Mouse (Mus musculus) mammary gland, adult 2 months (tissue): ENCODE results near the gene Cnp. TPM values are rescaled to one million over a fixed set of nuclear protein-coding genes. Genes with fewer than 3 reads are reported as not detected.

Source experiments
- polyA plus RNA-seq: library from polyadenylated mRNA; depleted of rRNA; stranded (reverse); fragments of >200 nt; gene quantifications from 2 replicates; pipeline ENCODE4 v1.2.3, GENCODE M21; 2012; ENCODE audit warnings: low replicate concordance; rRNA removed

Cnp gene
- 42.6 and 64.4 TPM in 2 replicates for polyA plus RNA-seq

GRCm38 (mm10) chr11:100574708-100575483, at the start of gene Cnp:
Gene Cnp, plus strand, starts transcription at chr11:100574904.

GRCm38 (mm10) chr11:100527458-100528374, 47.0 kb upstream of the Cnp start, which contains the start of gene Acly:
Gene Acly, minus strand, starts transcription at chr11:100528000.

DNA sequence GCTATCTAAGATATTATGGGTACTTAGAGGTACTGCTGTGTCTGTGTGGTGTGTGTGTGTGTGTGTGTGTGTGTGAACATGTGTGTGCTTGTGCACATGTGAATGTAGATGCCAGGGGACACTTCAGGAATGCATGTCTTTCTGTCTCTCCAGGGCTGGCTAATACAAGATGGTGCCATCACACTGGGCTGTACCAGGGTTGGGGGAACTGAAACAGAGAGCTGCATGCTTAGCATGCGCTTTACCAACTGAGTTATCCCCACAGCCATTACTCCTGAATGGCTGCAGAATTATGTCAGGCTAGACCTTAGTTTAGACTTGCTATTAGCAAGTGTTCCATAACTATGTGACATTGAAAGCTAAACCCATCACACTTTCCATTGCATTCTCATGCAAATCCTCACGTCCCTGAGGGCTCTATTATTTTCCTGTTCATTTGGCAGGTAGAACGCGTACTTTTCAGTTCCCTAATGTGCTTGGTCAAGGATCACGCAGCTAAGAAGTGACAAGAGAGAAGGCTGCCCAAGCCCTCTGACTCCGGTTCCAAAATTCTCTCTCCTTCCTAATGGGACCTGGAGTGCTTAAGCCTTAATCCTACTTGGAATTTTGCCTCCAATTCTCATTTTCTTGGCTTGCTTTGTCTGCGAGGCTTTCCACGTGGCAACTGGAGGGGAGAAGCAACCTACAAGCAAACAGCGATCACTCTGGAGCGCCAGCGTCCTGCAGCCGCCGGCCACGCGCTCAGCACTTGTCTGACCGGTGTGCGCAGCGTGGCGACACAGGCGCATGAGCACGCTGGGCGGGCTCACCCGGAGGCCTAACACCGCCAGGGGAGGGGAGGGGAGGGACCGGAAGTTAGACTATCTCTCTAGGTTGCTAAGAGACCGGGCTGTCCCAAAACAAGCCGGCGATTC, 29.6 kb upstream of the Cnp start, which contains the start of gene Ttc25:
Gene Ttc25 (plus strand): TSS at position 776 of the 914 bp plus-strand sequence.

GRCm38 (mm10) chr11:100618761-100619484, 44.2 kb downstream of the Cnp start, which contains the start of gene Nkiras2:
Gene Nkiras2, plus strand, starts transcription at chr11:100619244.

GRCm38 (mm10) chr11:100619982-100620381, 45.3 kb downstream of the Cnp start, which contains the start of gene Dnajc7:
Gene Dnajc7, minus strand, starts transcription at chr11:100620168.

Other genes with a start within 250 kb of the Cnp start
- not detected in 2 replicates for gene Gast, start 240.5 kb upstream of the Cnp start, polyA plus RNA-seq
- 11.5 and 15.2 TPM in 2 replicates for gene Hap1, start 218.8 kb upstream of the Cnp start, polyA plus RNA-seq
- gene Jup, start 177.1 kb upstream of the Cnp start, polyA plus RNA-seq: 197 and 231 TPM in 2 replicates
- gene P3h4, start 160.1 kb upstream of the Cnp start, polyA plus RNA-seq: 22.4 and 40.4 TPM in 2 replicates
- gene Fkbp10, start 159.2 kb upstream of the Cnp start, polyA plus RNA-seq: 45.8 and 58.9 TPM in 2 replicates
- 30.1 and 47.6 TPM in 2 replicates for gene Nt5c3b, start 133.1 kb upstream of the Cnp start, polyA plus RNA-seq
- gene Klhl10, start 133.0 kb upstream of the Cnp start, polyA plus RNA-seq: 0.27 and 0.57 TPM in 2 replicates
- gene Klhl11, start 102.2 kb upstream of the Cnp start, polyA plus RNA-seq: 3.1 and 5.7 TPM in 2 replicates
- 897 and 934 TPM in 2 replicates for gene Acly, start 46.9 kb upstream of the Cnp start, polyA plus RNA-seq
- 1.0 and 2.6 TPM in 2 replicates for gene Ttc25, start 29.3 kb upstream of the Cnp start, polyA plus RNA-seq
- gene Nkiras2, start 44.3 kb downstream of the Cnp start, polyA plus RNA-seq: 61.2 and 75.2 TPM in 2 replicates
- gene Dnajc7, start 45.3 kb downstream of the Cnp start, polyA plus RNA-seq: 25.5 and 53.3 TPM in 2 replicates
- 1.4 and 2.1 TPM in 2 replicates for gene Zfp385c, start 117.6 kb downstream of the Cnp start, polyA plus RNA-seq
- 10.3 and 16.6 TPM in 2 replicates for gene Dhx58, start 129.4 kb downstream of the Cnp start, polyA plus RNA-seq
- gene Kat2a, start 137.6 kb downstream of the Cnp start, polyA plus RNA-seq: 37.3 and 46.8 TPM in 2 replicates
- not detected in 2 replicates for gene Hspb9, start 138.9 kb downstream of the Cnp start, polyA plus RNA-seq
- gene Rab5c, start 163.3 kb downstream of the Cnp start, polyA plus RNA-seq: 187 and 251 TPM in 2 replicates
- 0.72 and 1.3 TPM in 2 replicates for gene Kcnh4, start 185.0 kb downstream of the Cnp start, polyA plus RNA-seq
- gene Hcrt, start 188.0 kb downstream of the Cnp start, polyA plus RNA-seq: not detected in 2 replicates
- gene Ghdc, start 196.1 kb downstream of the Cnp start, polyA plus RNA-seq: 15.5 and 16.5 TPM in 2 replicates